Mouse (Mus musculus) right cerebral cortex, postnatal 4 days (tissue): ENCODE measurements around the gene Lpcat1.

Experiments used
- DNase-seq: peaks from one replicate; pipeline ENCODE4 v3.0.0-alpha.2; 2022

The Lpcat1 gene

GRCm38 (mm10) chr13:73467034-73467420, at the start of gene Lpcat1:
Gene Lpcat1, plus strand, starts transcription at chr13:73467197.
- DNase-seq: peak; percentile 89

- peak; percentile 13 for DNase-seq
These were observed 49.3 kb upstream of the Lpcat1 start for GRCm38 (mm10) chr13:73417478-73418220.

- DNase-seq: no peak
These were observed 48.7 kb upstream of the Lpcat1 start for GRCm38 (mm10) chr13:73418297-73418696.

GRCm38 (mm10) chr13:73419244-73419643, 47.8 kb upstream of the Lpcat1 start:
- no peak for DNase-seq

GRCm38 (mm10) chr13:73423043-73423442, 44.0 kb upstream of the Lpcat1 start:
- no peak for DNase-seq

DNA sequence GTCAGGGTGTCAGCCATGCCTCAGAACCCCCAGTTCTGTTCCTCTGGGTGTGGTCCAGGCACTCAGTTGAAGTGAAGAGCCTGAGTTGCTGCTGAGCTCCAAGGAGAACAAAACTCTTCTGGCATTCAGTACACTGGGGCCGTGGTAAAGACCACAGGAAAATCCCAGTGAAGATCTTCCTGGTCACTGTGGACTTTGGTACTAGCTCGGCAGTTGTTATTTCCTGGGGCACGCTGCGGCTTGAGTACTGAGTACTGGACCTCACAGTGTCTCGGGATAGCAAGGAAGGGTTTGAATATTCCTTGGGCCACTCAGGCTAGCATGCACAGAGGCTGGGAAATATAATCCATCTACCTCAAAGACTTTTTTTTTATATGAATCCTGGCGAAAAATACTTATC, 42.0 kb upstream of the Lpcat1 start:
- no peak for DNase-seq

DNA sequence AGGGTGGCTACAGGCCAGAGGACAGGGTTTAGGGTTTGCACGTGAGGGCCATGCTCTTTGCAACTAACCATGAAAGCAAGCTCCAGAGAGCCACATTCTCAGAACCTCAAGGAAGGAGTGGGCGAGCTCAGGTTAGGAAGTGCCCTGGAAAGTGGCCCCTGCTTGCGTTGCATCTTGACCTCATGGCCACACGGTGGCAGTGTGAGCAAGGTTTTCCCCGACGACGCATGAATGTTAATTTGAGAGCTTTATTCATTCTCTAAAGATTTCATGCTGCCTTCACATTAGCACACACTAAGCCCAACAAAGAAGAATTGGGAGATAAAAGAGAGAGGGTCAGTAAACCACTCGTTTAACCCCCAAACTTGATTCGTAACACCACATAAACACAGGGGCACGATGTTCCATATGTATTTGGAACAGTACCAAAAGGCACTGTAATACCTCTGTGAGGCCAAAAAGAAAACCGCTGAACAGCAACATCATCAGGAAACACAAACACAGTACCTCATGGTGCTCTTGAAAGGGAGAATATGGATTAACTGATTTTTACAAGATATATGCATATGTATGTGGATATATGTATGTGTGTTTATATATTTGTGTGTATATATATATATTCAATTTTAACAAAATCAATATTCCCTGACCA, 41.0 kb upstream of the Lpcat1 start:
- peak; percentile 75 for DNase-seq

DNA sequence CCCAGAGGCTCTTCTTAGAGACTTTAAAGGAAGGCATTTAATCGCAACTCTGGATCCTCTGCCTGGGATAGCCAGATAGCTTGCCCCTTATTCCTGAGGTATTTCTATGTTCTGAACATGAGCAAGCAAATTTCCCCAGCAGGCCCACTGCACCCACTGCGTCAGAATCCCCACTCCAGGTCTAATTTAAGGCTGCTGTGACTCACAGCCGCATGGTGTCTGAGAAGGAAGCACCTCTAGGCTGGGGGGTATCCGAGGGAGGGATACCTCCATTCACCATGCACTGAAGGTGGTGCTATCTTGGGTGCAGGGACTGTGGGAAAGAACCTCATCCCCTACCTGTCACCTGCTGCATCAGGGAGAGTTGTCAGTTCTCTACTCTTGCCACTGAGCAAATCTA, 40.4 kb upstream of the Lpcat1 start:
- no peak for DNase-seq

DNA sequence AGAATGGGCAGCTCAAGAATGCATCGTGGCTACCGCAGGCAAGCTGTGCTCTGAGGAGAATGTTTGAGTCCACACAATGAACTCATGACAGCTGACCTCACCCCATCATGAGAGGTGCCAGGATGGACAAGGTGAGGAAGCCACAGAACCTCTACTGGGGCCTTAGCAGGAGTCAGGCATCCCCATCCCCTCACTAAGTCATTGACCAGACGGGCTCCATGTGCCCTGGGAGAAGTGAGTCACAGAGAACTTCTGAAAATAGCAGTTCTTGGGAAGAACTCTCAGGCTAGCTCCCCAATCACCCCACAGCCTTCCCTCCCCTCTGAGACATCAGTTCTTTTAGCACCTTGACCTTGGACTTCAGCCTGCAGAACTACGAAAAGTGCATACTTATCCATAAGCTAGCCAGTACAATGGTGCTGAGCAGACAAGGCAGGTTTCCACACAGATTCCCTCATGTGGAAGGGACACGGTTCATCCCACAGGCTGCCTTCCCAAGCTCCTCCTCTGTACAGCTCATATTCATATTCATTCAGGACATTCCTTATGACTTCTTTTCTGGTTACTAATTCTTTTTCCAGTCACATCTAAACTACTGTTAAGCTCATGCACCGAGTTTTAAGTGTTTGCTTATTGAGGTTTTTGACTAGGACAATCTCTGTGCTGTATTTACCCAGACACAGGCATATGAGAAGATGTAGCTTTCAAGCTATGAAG, 37.2 kb upstream of the Lpcat1 start:
- no peak for DNase-seq

- DNase-seq: no peak
These were observed 34.4 kb upstream of the Lpcat1 start for GRCm38 (mm10) chr13:73432466-73433149.

- DNase-seq: no peak
These were observed 33.1 kb upstream of the Lpcat1 start for GRCm38 (mm10) chr13:73433681-73434535.

DNA sequence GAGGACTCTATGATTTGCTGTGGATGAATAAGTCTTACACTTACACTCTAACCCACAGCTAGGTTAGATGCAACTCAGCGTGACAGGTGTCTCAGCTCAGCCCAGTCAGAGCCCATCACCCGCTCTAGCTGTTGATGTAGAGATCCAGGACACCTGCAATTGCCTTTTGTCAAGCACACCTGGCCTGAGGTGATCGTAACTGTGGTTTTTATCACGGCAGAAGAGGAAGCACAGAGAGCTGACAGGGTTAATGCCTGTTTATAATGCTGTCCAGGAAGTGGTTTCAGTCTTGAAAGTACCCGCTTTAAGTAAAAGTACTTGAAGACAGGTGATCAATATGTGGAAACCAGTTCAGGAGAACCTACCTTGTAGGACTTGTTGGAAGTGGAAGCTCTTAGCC, 32.3 kb upstream of the Lpcat1 start:
- no peak for DNase-seq

DNA sequence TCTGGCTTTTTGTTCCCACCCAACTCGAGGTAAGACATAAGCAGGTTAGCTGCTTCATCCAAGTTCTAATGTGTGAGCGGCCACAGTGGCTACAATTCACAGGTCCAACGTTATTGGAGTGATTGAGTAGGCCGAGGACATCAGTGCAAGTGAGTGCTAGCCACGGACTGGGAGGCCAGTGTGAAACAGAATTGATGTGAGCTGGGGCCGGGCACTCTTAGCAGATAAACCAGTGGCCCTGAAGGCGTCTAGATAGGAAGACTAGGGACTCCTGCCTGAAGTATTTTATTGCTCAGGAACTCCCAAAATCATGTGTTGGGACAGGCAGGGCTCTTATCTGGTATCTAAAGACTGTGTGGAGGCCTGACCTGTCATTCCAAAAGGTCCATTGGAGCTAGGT, 31.3 kb upstream of the Lpcat1 start:
- DNase-seq: no peak

- DNase-seq: peak; percentile 13
These were observed 27.9 kb upstream of the Lpcat1 start for GRCm38 (mm10) chr13:73439057-73439456.

DNA sequence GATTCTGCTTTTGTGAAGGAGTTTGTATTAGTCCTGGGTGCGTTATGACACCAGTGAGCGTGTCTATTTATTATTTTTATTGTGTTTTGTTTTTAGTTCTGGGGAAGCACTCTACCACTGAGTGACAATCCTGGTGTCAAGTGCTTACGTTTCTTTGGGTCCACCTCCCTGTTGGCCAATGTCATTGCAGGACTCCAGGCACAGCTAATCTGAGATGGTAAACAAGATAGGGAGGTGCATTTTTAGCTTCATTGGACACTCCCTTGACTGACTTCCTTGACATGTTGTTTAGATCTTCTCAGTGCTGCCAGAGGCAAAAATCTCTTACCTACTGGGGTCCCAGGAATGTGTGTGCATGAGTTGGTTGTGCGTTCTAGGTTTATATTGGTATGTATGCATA, 26.0 kb upstream of the Lpcat1 start:
- DNase-seq: no peak

DNA sequence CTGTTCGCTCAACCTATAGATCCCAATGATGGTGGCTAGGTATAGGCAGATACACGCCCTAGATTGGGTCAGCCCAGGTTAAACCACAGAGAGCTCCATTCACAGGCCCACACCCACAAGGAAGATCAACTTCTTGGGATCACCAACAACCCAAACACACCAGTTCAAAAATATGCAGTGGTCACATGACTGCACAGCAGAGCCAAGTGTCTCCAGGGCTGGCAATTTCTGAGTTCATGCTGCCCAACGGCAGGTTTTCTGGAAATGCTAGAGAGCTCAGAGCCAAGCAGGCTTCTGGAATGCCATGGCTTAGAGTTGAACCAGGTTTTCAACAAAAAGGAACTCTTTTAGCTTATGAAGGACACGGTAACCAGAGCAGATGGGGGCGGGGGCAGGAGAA, 25.3 kb upstream of the Lpcat1 start:
- no peak for DNase-seq

GRCm38 (mm10) chr13:73442431-73442830, 24.6 kb upstream of the Lpcat1 start:
- DNase-seq: no peak

DNA sequence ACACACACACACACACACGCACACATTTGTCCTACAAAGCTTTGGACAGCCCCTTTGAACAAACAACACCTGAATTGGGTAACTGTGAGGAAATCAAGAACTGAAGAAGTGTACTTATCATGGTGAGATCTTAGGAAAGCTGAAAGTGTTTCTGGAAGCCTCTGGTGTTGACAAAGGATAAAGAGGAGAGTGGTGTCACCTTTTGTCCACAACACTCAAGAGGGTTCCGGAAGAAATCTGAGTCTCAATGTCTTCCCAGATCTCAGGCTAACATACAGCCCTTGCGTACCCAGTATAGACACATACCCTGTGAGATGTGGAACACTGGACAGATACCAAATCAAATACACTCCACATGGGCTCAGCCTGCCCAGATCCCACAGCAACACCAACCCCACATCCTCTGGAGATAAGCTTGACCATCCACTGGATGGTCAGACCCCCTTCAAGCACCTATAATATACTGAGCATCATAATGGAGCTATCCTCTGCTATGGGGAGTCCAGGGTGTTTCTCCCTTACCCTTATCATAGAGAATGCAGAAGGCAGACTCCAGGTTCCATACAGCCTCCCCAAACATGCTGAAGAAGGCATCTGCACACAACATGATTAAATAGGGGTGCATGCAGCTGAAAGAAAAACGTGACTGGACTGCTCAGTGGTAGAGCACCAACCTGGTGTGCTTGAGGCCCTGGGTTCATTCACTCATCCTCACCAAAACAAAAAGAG, 23.7 kb upstream of the Lpcat1 start:
- no peak for DNase-seq

- DNase-seq: no peak
These were observed 21.9 kb upstream of the Lpcat1 start for GRCm38 (mm10) chr13:73445087-73445486.

- no peak for DNase-seq
These were observed 20.9 kb upstream of the Lpcat1 start for GRCm38 (mm10) chr13:73446076-73446475.

DNA sequence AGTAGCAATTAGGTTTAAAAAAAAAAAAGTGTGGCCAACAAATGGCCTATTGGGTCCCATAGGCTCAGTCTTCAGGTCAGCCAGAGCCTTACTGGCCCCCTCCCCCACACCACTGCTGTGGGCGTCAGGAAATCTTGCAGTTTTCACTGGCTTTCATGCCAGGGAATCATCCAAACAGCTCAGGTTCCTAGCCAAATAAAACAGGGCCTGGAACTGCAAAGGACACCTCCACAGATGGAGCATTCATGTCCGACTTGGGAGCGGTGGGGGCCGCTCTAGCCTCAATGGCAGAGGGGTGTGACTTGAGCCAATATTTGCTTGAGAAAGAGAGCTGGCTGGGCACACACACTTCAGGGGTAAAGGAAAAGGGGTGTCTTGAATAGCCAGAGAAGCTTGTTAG, 20.5 kb upstream of the Lpcat1 start:
- peak; percentile 29 for DNase-seq

DNA sequence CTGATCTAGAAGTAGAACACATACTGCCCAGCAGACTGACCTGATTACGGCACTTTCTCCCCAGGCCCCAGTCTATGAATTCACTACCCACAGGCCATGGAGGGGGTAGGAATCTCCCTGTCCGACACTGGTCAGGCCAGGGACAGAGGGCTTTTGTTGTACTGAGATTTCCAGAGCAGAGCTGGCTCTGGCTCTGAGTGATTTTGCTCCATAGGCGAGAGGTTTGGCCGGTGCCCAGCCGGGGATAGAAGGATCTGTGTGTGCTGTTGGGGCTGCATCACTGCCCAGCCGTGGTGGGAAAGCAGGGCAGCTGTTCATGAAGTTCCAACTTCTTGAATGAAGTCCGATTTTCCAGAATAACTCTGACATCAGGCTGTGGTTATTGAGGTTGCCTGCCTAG, 20.1 kb upstream of the Lpcat1 start:
- peak; percentile 68 for DNase-seq
